In the genomic region with DNA sequence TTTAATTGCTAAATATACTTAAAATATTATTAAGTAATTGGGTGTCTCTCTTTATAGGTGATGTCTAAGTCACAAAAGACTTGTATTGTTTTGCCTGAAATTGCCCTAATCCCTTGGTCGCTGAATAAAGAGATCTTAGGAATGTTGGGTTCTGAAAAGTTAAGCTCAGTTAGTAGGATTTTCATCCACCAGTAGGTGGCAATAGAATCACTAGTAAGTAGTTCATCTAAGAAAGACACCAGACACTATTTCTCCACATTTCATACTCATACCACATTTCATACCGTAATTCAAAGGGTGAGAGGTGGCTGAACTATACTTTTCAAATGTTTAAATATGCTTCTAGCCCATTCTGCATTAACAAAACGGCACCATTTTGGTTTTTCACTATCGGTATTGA, we compare ENCODE assay signal across 11 mouse cellular contexts. TPM values are rescaled to one million over a fixed set of nuclear protein-coding genes. Genes with fewer than 3 reads are reported as not detected.
DNase-seq lines count a peak whose midpoint lies in the region; ATAC-seq and TF ChIP-seq lines count a peak whose summit lies in the region.
"Had no signal": no experiment of that assay in that cellular context is flagged by ENCODE, and none has a peak within 500 bp of the region (broad histone marks: within the 10 kb centered on the region; RNA-seq: fewer than 3 reads in every experiment).

No protein-coding gene starts in this region.

- no peaks in the 10 kb centered on the region for H3K36me3 ChIP-seq in intestine, postnatal 0 days (ENCODE audit: control insufficient read depth, insufficient read depth)
- H3K36me3 ChIP-seq in intestine, embryonic 16.5 days (ENCODE audit: control insufficient read depth, insufficient read depth, low read length): no peaks in the 10 kb centered on the region
- no peaks in the 10 kb centered on the region for H3K36me3 ChIP-seq in neural tube, embryonic 12.5 days
- no peaks in the 10 kb centered on the region for H3K36me3 ChIP-seq in embryonic facial prominence, embryonic 14.5 days (ENCODE audit: control insufficient read depth, insufficient read depth, low read length)
- no peaks in the 10 kb centered on the region for H3K36me3 ChIP-seq in stomach, postnatal 0 days (ENCODE audit: control insufficient read depth, insufficient read depth, low read length)

- TF ChIP-seq EP300 in stomach, postnatal 0 days (optimal IDR thresholded peaks at IDR 0.05): no peak

- H3K27ac ChIP-seq in intestine, postnatal 0 days (ENCODE audit: low read depth, low read length): no peak overlapping the region
- H3K27ac ChIP-seq in intestine, embryonic 16.5 days (ENCODE audit: low read length): no peak overlapping the region
- no peak overlapping the region for H3K27ac ChIP-seq in neural tube, embryonic 12.5 days
- no peak overlapping the region for H3K27ac ChIP-seq in embryonic facial prominence, embryonic 14.5 days (replicated peaks; ENCODE audit: low read depth, low read length)
- H3K27ac ChIP-seq in stomach, postnatal 0 days (replicated peaks): no peak overlapping the region

- no peak overlapping the region for H3K9ac ChIP-seq in intestine, postnatal 0 days (ENCODE audit: low read depth, low read length)
- no peak overlapping the region for H3K9ac ChIP-seq in intestine, embryonic 16.5 days (ENCODE audit: low read depth, low read length)
- no peak overlapping the region for H3K9ac ChIP-seq in neural tube, embryonic 12.5 days
- no peak overlapping the region for H3K9ac ChIP-seq in embryonic facial prominence, embryonic 14.5 days (ENCODE audit: low read depth, low read length)
- H3K9ac ChIP-seq in stomach, postnatal 0 days (ENCODE audit: low read length): no peak overlapping the region

- H3K4me2 ChIP-seq in intestine, postnatal 0 days (replicated peaks; ENCODE audit: low read depth): no peak overlapping the region
- no peak overlapping the region for H3K4me2 ChIP-seq in intestine, embryonic 16.5 days (ENCODE audit: low read depth, low read length)
- H3K4me2 ChIP-seq in neural tube, embryonic 12.5 days (replicated peaks): no peak overlapping the region
- no peak overlapping the region for H3K4me2 ChIP-seq in embryonic facial prominence, embryonic 14.5 days (ENCODE audit: low read depth, low read length)
- no peak overlapping the region for H3K4me2 ChIP-seq in stomach, postnatal 0 days (replicated peaks; ENCODE audit: low read depth)

- H3K27me3 ChIP-seq in intestine, postnatal 0 days (replicated peaks; ENCODE audit: control insufficient read depth, insufficient read depth, low read length): no peaks in the 10 kb centered on the region
- H3K27me3 ChIP-seq in intestine, embryonic 16.5 days (replicated peaks; ENCODE audit: control insufficient read depth, insufficient read depth, low read length): no peaks in the 10 kb centered on the region
- H3K27me3 ChIP-seq in neural tube, embryonic 12.5 days (replicated peaks): no peaks in the 10 kb centered on the region
- no peaks in the 10 kb centered on the region for H3K27me3 ChIP-seq in embryonic facial prominence, embryonic 14.5 days (replicated peaks; ENCODE audit: control insufficient read depth, insufficient read depth, low read length)
- no peaks in the 10 kb centered on the region for H3K27me3 ChIP-seq in stomach, postnatal 0 days (ENCODE audit: control insufficient read depth, insufficient read depth, low read length)

- H3K4me1 ChIP-seq in intestine, postnatal 0 days (replicated peaks; ENCODE audit: control insufficient read depth, insufficient read depth, low read length): no peaks in the 10 kb centered on the region
- no peaks in the 10 kb centered on the region for H3K4me1 ChIP-seq in intestine, embryonic 16.5 days (ENCODE audit: control insufficient read depth, insufficient read depth, low read length)
- H3K4me1 ChIP-seq in neural tube, embryonic 12.5 days: no peaks in the 10 kb centered on the region
- no peaks in the 10 kb centered on the region for H3K4me1 ChIP-seq in embryonic facial prominence, embryonic 14.5 days (ENCODE audit: control insufficient read depth, insufficient read depth, low read length)
- H3K4me1 ChIP-seq in stomach, postnatal 0 days (replicated peaks; ENCODE audit: control insufficient read depth, insufficient read depth): no peaks in the 10 kb centered on the region

- ATAC-seq in intestine, postnatal 0 days: no peak
- ATAC-seq in intestine, embryonic 16.5 days: no peak
- ATAC-seq in neural tube, embryonic 12.5 days (ENCODE audit: low FRiP score, low read depth): 0 out of 2 replicates have a peak, but pooled peaks have one; percentile 37
- ATAC-seq in embryonic facial prominence, embryonic 14.5 days (ENCODE audit: low read depth): no peak
- no peak for ATAC-seq in stomach, postnatal 0 days (ENCODE audit: low FRiP score, low TSS enrichment)
- ATAC-seq: inflammation-experienced regulatory T-cells, adult 6 months had no signal

- no peaks in the 10 kb centered on the region for H3K9me3 ChIP-seq in intestine, postnatal 0 days (ENCODE audit: control insufficient read depth)
- no peaks in the 10 kb centered on the region for H3K9me3 ChIP-seq in intestine, embryonic 16.5 days (ENCODE audit: control insufficient read depth, low read length)
- H3K9me3 ChIP-seq in neural tube, embryonic 12.5 days: no peaks in the 10 kb centered on the region
- no peaks in the 10 kb centered on the region for H3K9me3 ChIP-seq in embryonic facial prominence, embryonic 14.5 days (ENCODE audit: control insufficient read depth, low read length)
- no peaks in the 10 kb centered on the region for H3K9me3 ChIP-seq in stomach, postnatal 0 days (ENCODE audit: control insufficient read depth, low read length)

- WGBS in intestine, postnatal 0 days: 43% methylated on average over 4 of the region's 4 CpGs
- 47% methylated on average over 4 of the region's 4 CpGs for WGBS in intestine, embryonic 16.5 days
- 55% methylated on average over 4 of the region's 4 CpGs for WGBS in neural tube, embryonic 12.5 days
- WGBS in embryonic facial prominence, embryonic 14.5 days: 35% methylated on average over 4 of the region's 4 CpGs
- 36% methylated on average over 4 of the region's 4 CpGs for WGBS in stomach, postnatal 0 days

- H3K4me3 ChIP-seq in intestine, postnatal 0 days (ENCODE audit: low read depth, low read length): no peak overlapping the region
- H3K4me3 ChIP-seq in intestine, embryonic 16.5 days (ENCODE audit: low read length): no peak overlapping the region
- H3K4me3 ChIP-seq in neural tube, embryonic 12.5 days: no peak overlapping the region
- no peak overlapping the region for H3K4me3 ChIP-seq in embryonic facial prominence, embryonic 14.5 days (ENCODE audit: low read depth, low read length)
- no peak overlapping the region for H3K4me3 ChIP-seq in stomach, postnatal 0 days (ENCODE audit: low read depth, low read length)
- H3K4me3 ChIP-seq: myocyte had no signal

- no peak for DNase-seq in neural tube, embryonic 10.5 days (ENCODE audit: extremely low spot score, low spot score)
- peak; percentile 83 for DNase-seq in embryonic facial prominence, embryonic 14.5 days (ENCODE audit: low spot score)
- no peak for DNase-seq in stomach, postnatal 0 days (ENCODE audit: low spot score)
- DNase-seq in spleen, postnatal 10 days (ENCODE audit: low spot score in 2 of 2): no peak
- DNase-seq in gastrocnemius, adult 8-10 months (ENCODE audit: low spot score in 2 of 2): no peak
- DNase-seq: thymus, postnatal 25 days had no signal

- TF ChIP-seq CTCF in intestine, postnatal 0 days (IDR thresholded peaks at IDR 0.05; ENCODE audit: low read depth): peak; percentile 65
- peak; percentile 78 for TF ChIP-seq CTCF in stomach, postnatal 0 days (IDR thresholded peaks at IDR 0.05; ENCODE audit: low read depth)

RNA-seq across cellular contexts. Expression of gene Muc15, which starts 57.8 kb away (rescaled TPM):
- not detected in 2 replicates for polyA plus RNA-seq in intestine, postnatal 0 days (2015; fragmentation: Nextera tagmentation; extraction: Ambion mirVana)
- polyA plus RNA-seq in intestine, embryonic 16.5 days (2015; fragmentation: Nextera tagmentation; extraction: Ambion mirVana): not detected in 2 replicates
- polyA plus RNA-seq in neural tube, embryonic 12.5 days (2016; fragmentation: Nextera tagmentation; extraction: Ambion mirVana): 0.10 TPM in 1 of 2 replicates, not detected in the other
- polyA plus RNA-seq in embryonic facial prominence, embryonic 14.5 days (2014; fragmentation: Nextera tagmentation; extraction: Ambion mirVana): 2.7 and 4.1 TPM in 2 replicates
- polyA plus RNA-seq in stomach, postnatal 0 days (2015; fragmentation: Nextera tagmentation; extraction: Ambion mirVana): 6.8 and 7.2 TPM in 2 replicates
- total RNA-seq in gastrocnemius, adult 8-10 months (2022): not detected
- polyA plus RNA-seq: inflammation-experienced regulatory T-cells, adult 6 months; myocyte had no signal
